Mouse (Mus musculus) olfactory bulb, adult 2 months (tissue): ENCODE data around the gene Slc39a11.

Experiments used
- CTCF ChIP-seq: fragments of 200-500 bp; IDR thresholded peaks from 2 replicates; pipeline ENCODE4 v1.5.1; 2012; ENCODE audit warnings: low read depth, mild to moderate bottlenecking, low read length, moderate library complexity; ENCODE audit not compliant: insufficient read depth
- POLR2A ChIP-seq: fragments of 200-500 bp; IDR thresholded peaks from 2 replicates; pipeline ENCODE4 v1.6.1; 2012; ENCODE audit warnings: mild to moderate bottlenecking, low read depth, low read length, moderate library complexity; ENCODE audit not compliant: insufficient read depth

DNA sequence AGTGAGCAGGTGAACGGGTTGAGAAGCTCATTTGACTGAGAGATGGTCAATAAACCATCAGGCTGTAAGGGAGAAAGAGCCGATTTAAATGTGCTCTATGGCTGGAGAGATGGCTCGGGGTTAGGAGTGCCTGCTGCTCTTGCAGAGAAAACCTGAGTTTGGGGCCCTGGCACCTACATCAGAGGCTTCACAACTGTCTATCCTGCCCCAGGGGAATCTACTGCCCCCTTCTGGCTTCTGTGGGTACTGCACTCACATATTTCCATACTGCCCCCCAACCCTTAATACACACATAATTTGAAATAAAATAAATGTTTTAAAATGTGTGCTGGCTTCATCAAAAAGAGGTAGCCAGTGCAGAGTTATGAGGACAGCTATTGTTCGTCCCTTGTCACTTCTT is 237.3 kb downstream of the Slc39a11 start:
- TF ChIP-seq CTCF (no peak), POLR2A (no peak)
